Mouse (Mus musculus) left cerebral cortex, postnatal 36 days (tissue): ENCODE results near the gene Zswim8. TPM values are rescaled to one million over a fixed set of nuclear protein-coding genes. Genes with fewer than 3 reads are reported as not detected.

Experiments used
- DNase-seq, 2 experiments: peaks; one replicate each; pipeline ENCODE4 v3.0.0; 2021 to 2022; ENCODE audit warnings: low spot score in 2 of 2, mixed read lengths in 1 of 2
- intact Hi-C: fragments of 180-260 bp; cut with DNase I; formaldehyde crosslinking; loops from one replicate; pipeline ENCODE4 v1.15.1; 2025
- microRNA-seq: library from miRNA; unstranded; fragments of <30 nt; microRNA quantifications from one replicate; pipeline ENCODE4 v1.2.0, GENCODE M21; 2022
- total RNA-seq, 2 experiments: library from RNA; stranded (reverse); gene quantifications; 2 replicates each; pipeline ENCODE4 v1.2.3; 2021

Zswim8 gene
- total RNA-seq, 2 experiments from 2014 or later: 131 to 196 TPM

DNA sequence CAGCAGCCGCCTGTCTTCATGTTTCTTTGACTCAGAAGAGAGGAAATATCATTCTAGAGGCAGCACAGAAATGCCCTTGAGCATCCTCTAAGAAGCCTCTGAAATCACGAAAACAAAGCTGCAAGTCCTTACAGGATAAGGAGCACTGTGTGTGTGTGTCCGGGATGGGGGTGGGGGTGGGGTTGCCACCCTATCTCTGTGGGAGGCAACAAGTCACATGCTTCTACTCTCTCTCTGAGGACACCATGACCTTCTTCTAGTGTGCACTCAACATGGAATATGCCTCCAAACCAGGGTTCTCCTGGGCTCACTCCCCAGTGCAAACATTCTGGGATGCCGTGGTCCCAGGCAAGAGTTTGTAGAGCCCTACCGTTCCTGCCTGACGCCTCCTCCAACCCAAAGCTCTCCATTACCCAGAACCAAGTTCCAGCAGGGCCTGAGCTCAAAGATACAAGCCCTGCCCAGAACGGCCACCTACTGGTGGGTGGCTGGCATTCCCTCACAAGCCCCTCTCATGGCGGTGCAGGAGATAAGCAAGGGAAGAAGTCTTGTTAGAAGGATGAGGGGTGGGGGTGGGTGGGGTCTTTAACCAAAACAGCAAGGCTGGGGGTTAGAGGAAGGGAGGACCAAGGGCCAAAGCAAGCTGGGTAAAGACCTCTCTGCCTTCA lies 51.5 kb downstream of the Zswim8 start:
- intact Hi-C loops: loop anchor here (5.0 kb wide), 1 partner anchor 108 kb away; no protein-coding TSS in a partner anchor
- no peak for DNase-seq

DNA sequence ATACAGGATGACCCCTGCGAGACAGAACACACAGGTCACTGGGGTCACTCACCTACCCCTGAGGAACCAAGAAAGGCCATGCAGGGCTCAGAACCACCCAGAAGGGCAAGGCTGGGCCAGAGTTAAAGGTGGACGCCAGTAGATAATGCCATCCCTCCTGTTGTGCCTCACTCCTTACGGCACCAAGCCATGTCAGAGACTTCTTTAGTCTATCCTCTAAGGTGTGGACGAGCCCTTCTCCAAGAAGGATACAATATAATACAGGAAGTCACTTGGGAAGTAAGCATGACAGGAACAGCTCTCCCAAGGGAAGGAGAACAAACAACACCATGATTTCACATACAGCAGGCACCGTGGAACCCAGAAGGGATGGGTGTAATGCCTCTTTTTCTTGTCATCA lies 57.6 kb downstream of the Zswim8 start:
- no peak for DNase-seq
- intact Hi-C loops: loop anchor here (10.0 kb wide), 1 partner anchor 250 kb away; no protein-coding TSS in a partner anchor

DNA sequence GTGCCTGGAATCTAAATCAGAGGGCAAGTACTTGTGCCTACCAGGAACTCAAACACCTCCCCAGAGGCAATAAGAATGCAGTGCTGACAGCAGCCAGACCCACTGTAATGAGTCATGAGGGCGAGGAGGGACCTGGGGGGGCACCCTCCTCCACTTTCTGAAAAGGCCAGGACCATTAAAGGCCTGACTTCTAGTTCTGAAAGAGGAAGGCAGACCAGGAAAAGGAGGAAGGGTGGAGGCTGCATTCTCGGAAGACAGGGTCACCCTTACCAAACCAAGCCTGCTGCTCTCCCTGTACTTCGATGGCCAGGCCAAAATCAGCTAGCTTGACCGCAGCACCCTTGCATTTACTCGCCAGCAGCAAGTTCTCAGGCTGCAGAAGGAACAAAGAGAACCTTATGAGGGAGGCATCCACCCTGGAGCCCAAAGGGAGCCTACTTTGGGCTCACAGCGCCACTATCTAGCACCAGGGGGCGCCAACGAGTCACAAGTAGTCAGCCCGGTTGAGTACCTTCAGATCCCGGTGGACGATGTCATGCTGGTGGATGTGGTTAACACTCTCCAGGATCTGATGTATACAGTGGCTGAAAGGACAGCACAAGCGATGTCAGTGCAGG lies 58.4 kb downstream of the Zswim8 start:
- intact Hi-C loops: loop anchor here (1.0 to 10.0 kb wide), 3 partner anchors 27 to 249 kb away; no protein-coding TSS in a partner anchor
- peak; percentile 81 to 85 for DNase-seq

DNA sequence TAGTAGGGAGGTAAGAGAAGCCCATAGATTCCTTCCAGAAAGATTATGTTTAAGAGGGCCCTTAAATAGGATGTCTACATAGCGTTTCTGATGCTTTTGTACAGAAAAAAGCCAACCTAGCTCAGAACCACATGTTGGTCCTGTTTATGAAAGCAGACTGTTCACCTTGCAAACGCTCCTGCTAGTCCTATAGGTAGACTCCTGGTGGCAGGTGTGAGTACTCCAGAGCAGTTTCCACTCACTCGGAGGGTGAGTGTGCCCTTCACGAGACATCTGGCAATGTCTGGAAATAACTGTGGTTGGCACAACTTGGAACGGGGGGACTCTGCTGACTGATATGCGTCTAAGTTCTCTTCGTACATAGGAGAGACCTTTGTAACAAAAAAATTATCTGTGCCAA lies 60.6 kb downstream of the Zswim8 start:
- intact Hi-C loops: loop anchor here (2.0 to 10.0 kb wide), 2 partner anchors 25 to 247 kb away; no protein-coding TSS in a partner anchor

DNA sequence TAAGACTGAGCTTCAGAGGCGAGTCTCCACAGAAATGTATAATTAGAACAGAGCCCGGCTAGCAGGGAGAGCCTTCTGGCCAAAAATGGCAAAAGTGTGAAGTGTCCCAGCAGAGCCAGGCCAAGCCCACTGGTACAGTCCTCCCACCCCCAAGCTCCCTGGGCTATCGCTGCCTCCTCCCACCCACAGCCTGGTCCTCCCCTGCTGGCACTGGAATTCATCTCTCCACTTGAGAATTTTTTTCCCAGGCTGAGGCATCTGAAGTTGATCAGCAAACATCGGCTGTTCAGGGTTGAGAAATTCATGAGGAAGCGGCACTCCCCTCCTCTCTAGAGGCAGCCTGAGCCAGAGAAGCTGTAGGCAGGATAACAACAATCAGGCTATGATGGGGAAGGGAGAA lies 61.2 kb downstream of the Zswim8 start:
- intact Hi-C loops: loop anchor here (10.0 kb wide), 1 partner anchor 246 kb away; no protein-coding TSS in a partner anchor
- peak in 1 of 2 experiments; percentile 43 for DNase-seq

More for the DNA sequence above, 60.6 kb downstream of the Zswim8 start:
- no peak for DNase-seq

DNA sequence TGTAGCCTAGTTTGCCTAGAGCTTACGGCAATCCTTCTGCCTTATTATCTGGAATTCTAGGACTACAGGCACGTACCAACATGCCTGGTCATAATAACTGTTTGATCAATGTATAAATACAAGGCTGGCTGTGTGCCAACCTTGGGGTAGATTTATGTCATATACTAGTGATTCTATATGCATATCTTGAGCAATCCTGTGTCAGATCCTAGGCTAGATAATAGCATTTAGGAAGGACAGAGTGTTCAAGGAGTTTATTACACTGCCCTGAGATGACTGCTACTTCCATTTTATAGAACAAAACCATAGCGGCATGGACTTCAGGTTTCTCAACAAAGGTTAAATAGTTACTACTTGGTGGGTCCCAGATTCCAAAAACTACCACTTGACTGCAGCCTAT lies 64.6 kb downstream of the Zswim8 start:
- intact Hi-C loops: no loop called here
- no peak for DNase-seq

DNA sequence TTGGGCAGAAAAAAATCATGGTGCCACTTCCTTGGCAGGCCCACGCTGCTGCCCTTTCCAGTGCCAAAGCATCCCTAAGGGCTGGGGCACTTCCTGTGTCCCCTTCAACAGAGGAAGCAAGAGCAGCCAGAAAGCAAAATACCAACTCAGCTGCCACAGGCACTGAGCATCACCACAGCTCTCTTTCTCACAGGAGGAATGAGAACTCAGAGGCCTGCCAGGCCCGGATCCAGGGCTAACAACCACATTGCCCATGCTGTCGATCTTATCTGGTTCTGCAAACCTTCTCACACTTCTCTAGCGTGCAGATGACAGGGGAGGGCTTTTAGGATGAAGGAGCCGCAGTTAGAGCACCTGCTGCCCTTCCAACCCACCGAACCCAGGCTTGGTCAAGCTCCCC lies 65.5 kb downstream of the Zswim8 start:
- intact Hi-C loops: no loop called here
- no peak for DNase-seq

Small RNAs within 50 kb of the gene (microRNA-seq; reads per million reads assigned to microRNA genes)
- gene Mir6946: 0.76 reads per million

Other genes with a start within 250 kb of the Zswim8 start
- 10 to 100 TPM; 61.6 to 69.9 TPM for gene Anxa7, start 227.4 kb upstream of the Zswim8 start, total RNA-seq
- gene Mss51, start 210.7 kb upstream of the Zswim8 start, total RNA-seq: 1 to 10 TPM in 1 of 2 experiments, under 1 TPM in 1; 0.44 to 1.1 TPM
- gene Ppp3cb, start 161.0 kb upstream of the Zswim8 start, total RNA-seq: 100 to 1,000 TPM; 270 to 289 TPM
- 10 to 100 TPM; 48.3 to 53.7 TPM for gene Usp54, start 66.5 kb upstream of the Zswim8 start, total RNA-seq
- not detected for gene Myoz1, start 51.0 kb upstream of the Zswim8 start, total RNA-seq
- under 1 TPM; 0.27 to 0.34 TPM for gene Synpo2l, start 39.2 kb upstream of the Zswim8 start, total RNA-seq
- 100 to 1,000 TPM in 1 of 2 experiments, 10 to 100 TPM in 1; 94.0 to 126 TPM for gene Sec24c, start 33.2 kb upstream of the Zswim8 start, total RNA-seq
- 10 to 100 TPM; 16.7 to 18.7 TPM for gene Fut11, start 12.6 kb upstream of the Zswim8 start, total RNA-seq
- 10 to 100 TPM; 45.5 to 50.4 TPM for gene Chchd1, start 4.5 kb upstream of the Zswim8 start, total RNA-seq
- gene Ndst2, start 27.0 kb downstream of the Zswim8 start, total RNA-seq: 10 to 100 TPM; 17.4 to 20.5 TPM
- 100 to 1,000 TPM; 322 to 378 TPM for gene Camk2g, start 86.5 kb downstream of the Zswim8 start, total RNA-seq
- 1 to 10 TPM; 6.0 to 8.3 TPM for gene Plau, start 129.1 kb downstream of the Zswim8 start, total RNA-seq
- 10 to 100 TPM; 20.5 to 26.3 TPM for gene Vcl, start 221.8 kb downstream of the Zswim8 start, total RNA-seq